Mouse (Mus musculus): ENCODE data around the gene Gnb1l. TPM values are rescaled to one million over a fixed set of nuclear protein-coding genes. Genes with fewer than 3 reads are reported as not detected.

The Gnb1l gene
- total RNA-seq, 1 experiment from 2014 or later, result 0.47 TPM

GRCm38 (mm10) chr16:18479667-18480066, 18.8 kb upstream of the Gnb1l start:
- ATAC-seq (ENCODE audit: extremely low read depth, insufficient number of reproducible peaks, low FRiP score, poor library complexity, severe bottlenecking), result no peak

- no peak for ATAC-seq (ENCODE audit: extremely low read depth, insufficient number of reproducible peaks, low FRiP score, poor library complexity, severe bottlenecking)
Measured at GRCm38 (mm10) chr16:18480933-18481485, 17.5 kb upstream of the Gnb1l start.

- no peak for ATAC-seq (ENCODE audit: extremely low read depth, insufficient number of reproducible peaks, low FRiP score, poor library complexity, severe bottlenecking)
Measured at GRCm38 (mm10) chr16:18482431-18482830, 16.1 kb upstream of the Gnb1l start.

- ATAC-seq (ENCODE audit: extremely low read depth, insufficient number of reproducible peaks, low FRiP score, poor library complexity, severe bottlenecking), result no peak
Measured at GRCm38 (mm10) chr16:18483839-18484238, 14.7 kb upstream of the Gnb1l start.

- no peak for ATAC-seq (ENCODE audit: extremely low read depth, insufficient number of reproducible peaks, low FRiP score, poor library complexity, severe bottlenecking)
Measured at GRCm38 (mm10) chr16:18484386-18484785, 14.1 kb upstream of the Gnb1l start.

- no peak for ATAC-seq (ENCODE audit: extremely low read depth, insufficient number of reproducible peaks, low FRiP score, poor library complexity, severe bottlenecking)
Measured at GRCm38 (mm10) chr16:18484794-18485435, 13.6 kb upstream of the Gnb1l start.

- no peak for ATAC-seq (ENCODE audit: extremely low read depth, insufficient number of reproducible peaks, low FRiP score, poor library complexity, severe bottlenecking)
Measured at GRCm38 (mm10) chr16:18486126-18486525, 12.4 kb upstream of the Gnb1l start.

GRCm38 (mm10) chr16:18490281-18490680, 8.2 kb upstream of the Gnb1l start:
- ATAC-seq (ENCODE audit: extremely low read depth, insufficient number of reproducible peaks, low FRiP score, poor library complexity, severe bottlenecking), result no peak

- no peak for ATAC-seq (ENCODE audit: extremely low read depth, insufficient number of reproducible peaks, low FRiP score, poor library complexity, severe bottlenecking)
Measured at GRCm38 (mm10) chr16:18490894-18491293, 7.6 kb upstream of the Gnb1l start.

- ATAC-seq (ENCODE audit: extremely low read depth, insufficient number of reproducible peaks, low FRiP score, poor library complexity, severe bottlenecking), result no peak
Measured at GRCm38 (mm10) chr16:18497865-18498515, 523 bp upstream of the Gnb1l start.

GRCm38 (mm10) chr16:18498996-18499395, 483 bp downstream of the Gnb1l start:
- ATAC-seq (ENCODE audit: extremely low read depth, insufficient number of reproducible peaks, low FRiP score, poor library complexity, severe bottlenecking), result no peak

- no peak for ATAC-seq (ENCODE audit: extremely low read depth, insufficient number of reproducible peaks, low FRiP score, poor library complexity, severe bottlenecking)
Measured at GRCm38 (mm10) chr16:18501531-18501930, 3.0 kb downstream of the Gnb1l start.

- no peak for ATAC-seq (ENCODE audit: extremely low read depth, insufficient number of reproducible peaks, low FRiP score, poor library complexity, severe bottlenecking)
Measured at GRCm38 (mm10) chr16:18503566-18504342, 5.2 kb downstream of the Gnb1l start.

- no peak for ATAC-seq (ENCODE audit: extremely low read depth, insufficient number of reproducible peaks, low FRiP score, poor library complexity, severe bottlenecking)
Measured at GRCm38 (mm10) chr16:18506524-18507199, 8.1 kb downstream of the Gnb1l start.

GRCm38 (mm10) chr16:18507200-18507549, 8.7 kb downstream of the Gnb1l start:
- ATAC-seq (ENCODE audit: extremely low read depth, insufficient number of reproducible peaks, low FRiP score, poor library complexity, severe bottlenecking), result no peak

- no peak for ATAC-seq (ENCODE audit: extremely low read depth, insufficient number of reproducible peaks, low FRiP score, poor library complexity, severe bottlenecking)
Measured at GRCm38 (mm10) chr16:18511741-18512140, 13.2 kb downstream of the Gnb1l start.

- no peak for ATAC-seq (ENCODE audit: extremely low read depth, insufficient number of reproducible peaks, low FRiP score, poor library complexity, severe bottlenecking)
Measured at GRCm38 (mm10) chr16:18513508-18513907, 15.0 kb downstream of the Gnb1l start.

GRCm38 (mm10) chr16:18518091-18518490, 19.6 kb downstream of the Gnb1l start:
- ATAC-seq (ENCODE audit: extremely low read depth, insufficient number of reproducible peaks, low FRiP score, poor library complexity, severe bottlenecking), result no peak

- ATAC-seq (ENCODE audit: extremely low read depth, insufficient number of reproducible peaks, low FRiP score, poor library complexity, severe bottlenecking), result no peak
Measured at GRCm38 (mm10) chr16:18523563-18524245, 25.2 kb downstream of the Gnb1l start.
